Comparison of ENCODE assay signal across 26 mouse cellular contexts in the genomic region with DNA sequence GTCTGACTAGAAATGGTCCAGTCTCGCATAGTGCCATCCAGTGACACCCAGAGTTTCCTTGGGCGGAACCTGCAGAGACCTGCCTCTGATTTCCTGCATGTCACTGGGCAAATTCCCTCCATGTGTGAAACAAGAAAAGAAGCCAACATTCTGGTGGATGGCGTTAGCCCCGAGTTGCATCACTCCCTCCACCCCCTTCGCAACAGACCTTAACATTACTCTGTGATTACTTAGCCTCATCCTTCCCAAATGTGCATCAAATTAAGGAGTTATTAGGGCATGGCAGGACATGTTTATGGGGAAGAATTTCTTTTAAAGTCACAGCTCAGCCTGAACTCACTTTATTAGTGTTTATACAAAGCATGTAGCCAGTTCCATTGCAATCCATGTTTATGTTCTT. TPM values are rescaled to one million over a fixed set of nuclear protein-coding genes. Genes with fewer than 3 reads are reported as not detected.
DNase-seq lines count a peak whose midpoint lies in the region; ATAC-seq and TF ChIP-seq lines count a peak whose summit lies in the region.
"Had no signal": no experiment of that assay in that cellular context is flagged by ENCODE, and none has a peak within 500 bp of the region (broad histone marks: within the 10 kb centered on the region; RNA-seq: fewer than 3 reads in every experiment).

No protein-coding gene starts in this region.

- TF ChIP-seq POLR2A in embryonic fibroblast, embryonic 13.5 days (IDR thresholded peaks at IDR 0.05; ENCODE audit: low read depth, low read length): no peak
- TF ChIP-seq POLR2A in myocyte (IDR thresholded peaks at IDR 0.05; ENCODE audit: insufficient read length, low read depth): no peak

- 49% methylated on average over 5 of the region's 5 CpGs for whole genome bisulfite sequencing in embryonic facial prominence, embryonic 12.5 days
- 67% methylated on average over 5 of the region's 5 CpGs for WGBS in embryonic facial prominence, embryonic 10.5 days
- WGBS in hindbrain, embryonic 14.5 days: 84% methylated on average over 5 of the region's 5 CpGs

- no peak overlapping the region for H3ac ChIP-seq in myocyte (ENCODE audit: control insufficient read depth, insufficient read length)

- H3K27me3 ChIP-seq in embryonic facial prominence, embryonic 12.5 days: no peaks in the 10 kb centered on the region
- no peaks in the 10 kb centered on the region for H3K27me3 ChIP-seq in embryonic facial prominence, embryonic 10.5 days (replicated peaks; ENCODE audit: low read depth, poor library complexity, severe bottlenecking)
- H3K27me3 ChIP-seq in myocyte (ENCODE audit: control insufficient read depth, insufficient read depth, insufficient read length): no peaks in the 10 kb centered on the region
- H3K27me3 ChIP-seq in hindbrain, embryonic 14.5 days (ENCODE audit: control insufficient read depth, insufficient read depth, low read length): no peaks in the 10 kb centered on the region
- H3K27me3 ChIP-seq: forebrain, embryonic 15.5 days; hindbrain, embryonic 12.5 days had no signal

- H3K9me3 ChIP-seq in embryonic facial prominence, embryonic 12.5 days: no peaks in the 10 kb centered on the region
- no peaks in the 10 kb centered on the region for H3K9me3 ChIP-seq in embryonic facial prominence, embryonic 10.5 days
- H3K9me3 ChIP-seq in hindbrain, embryonic 14.5 days (ENCODE audit: control insufficient read depth, low read length): no peaks in the 10 kb centered on the region
- H3K9me3 ChIP-seq: forebrain, embryonic 10.5 days; forebrain, embryonic 15.5 days; heart, embryonic 10.5 days; hindbrain, embryonic 12.5 days had no signal

- H3K4me3 ChIP-seq in embryonic facial prominence, embryonic 12.5 days: no peak overlapping the region
- no peak overlapping the region for H3K4me3 ChIP-seq in embryonic facial prominence, embryonic 10.5 days
- H3K4me3 ChIP-seq in embryonic fibroblast, embryonic 13.5 days (ENCODE audit: insufficient read depth, low read length): no peak overlapping the region
- no peak overlapping the region for H3K4me3 ChIP-seq in myocyte
- H3K4me3 ChIP-seq in hindbrain, embryonic 14.5 days (replicated peaks; ENCODE audit: low read length): no peak overlapping the region
- H3K4me3 ChIP-seq: forebrain, embryonic 10.5 days; forebrain, embryonic 15.5 days; heart, embryonic 10.5 days; hindbrain, embryonic 12.5 days had no signal

- H3K4me1 ChIP-seq in embryonic facial prominence, embryonic 12.5 days: peaks cover 29% of the 10 kb centered on the region
- H3K4me1 ChIP-seq in embryonic facial prominence, embryonic 10.5 days: peaks cover 42% of the 10 kb centered on the region
- peaks cover 20% of the 10 kb centered on the region for H3K4me1 ChIP-seq in embryonic fibroblast, embryonic 13.5 days (ENCODE audit: control insufficient read depth, insufficient read depth, low read length)
- H3K4me1 ChIP-seq in hindbrain, embryonic 14.5 days (replicated peaks; ENCODE audit: control insufficient read depth, insufficient read depth, low read length): peaks cover 1% of the 10 kb centered on the region; the same call in 1 of the 2 replicates

- no peak for ATAC-seq in embryonic facial prominence, embryonic 12.5 days (ENCODE audit: insufficient number of reproducible peaks, insufficient read depth, low FRiP score, low TSS enrichment)
- ATAC-seq in hindbrain, embryonic 14.5 days (ENCODE audit: low FRiP score): no peak
- ATAC-seq: forebrain, embryonic 15.5 days; hindbrain, postnatal 0 days had no signal

- H3K36me3 ChIP-seq in embryonic facial prominence, embryonic 12.5 days: no peaks in the 10 kb centered on the region
- no peaks in the 10 kb centered on the region for H3K36me3 ChIP-seq in embryonic facial prominence, embryonic 10.5 days (replicated peaks)
- no peaks in the 10 kb centered on the region for H3K36me3 ChIP-seq in myocyte (ENCODE audit: control insufficient read depth, insufficient read depth)
- no peaks in the 10 kb centered on the region for H3K36me3 ChIP-seq in hindbrain, embryonic 14.5 days (replicated peaks; ENCODE audit: control insufficient read depth, insufficient read depth)
- H3K36me3 ChIP-seq: forebrain, embryonic 10.5 days; forebrain, embryonic 15.5 days; heart, embryonic 10.5 days; hindbrain, embryonic 12.5 days had no signal

- H3K9ac ChIP-seq in embryonic facial prominence, embryonic 12.5 days: no peak overlapping the region
- no peak overlapping the region for H3K9ac ChIP-seq in hindbrain, embryonic 14.5 days
- H3K9ac ChIP-seq: forebrain, embryonic 15.5 days; hindbrain, embryonic 12.5 days had no signal

- TF ChIP-seq CTCF in embryonic fibroblast, embryonic 13.5 days (IDR thresholded peaks at IDR 0.05; ENCODE audit: borderline replicate concordance, insufficient read depth, low read length): no peak

- H3K79me2 ChIP-seq in myocyte (ENCODE audit: control insufficient read depth, insufficient read depth): no peaks in the 10 kb centered on the region

- no peak overlapping the region for H3K4me2 ChIP-seq in embryonic facial prominence, embryonic 12.5 days (replicated peaks)
- no peak overlapping the region for H3K4me2 ChIP-seq in myocyte (ENCODE audit: low read depth)
- H3K4me2 ChIP-seq in hindbrain, embryonic 14.5 days (replicated peaks): no peak overlapping the region
- H3K4me2 ChIP-seq: forebrain, embryonic 15.5 days; hindbrain, embryonic 12.5 days had no signal

- H3K27ac ChIP-seq in embryonic facial prominence, embryonic 12.5 days: peak overlapping the region; percentile 47
- no peak overlapping the region for H3K27ac ChIP-seq in embryonic facial prominence, embryonic 10.5 days (replicated peaks)
- peak overlapping the region; percentile 95 for H3K27ac ChIP-seq in embryonic fibroblast, embryonic 13.5 days (ENCODE audit: insufficient read depth, low read length)
- H3K27ac ChIP-seq in hindbrain, embryonic 14.5 days: no peak overlapping the region
- H3K27ac ChIP-seq: forebrain, embryonic 10.5 days; forebrain, embryonic 15.5 days; heart, embryonic 10.5 days; hindbrain, embryonic 12.5 days; hindbrain, postnatal 0 days had no signal

- no peak for DNase-seq in embryonic facial prominence, embryonic 10.5 days (ENCODE audit: low spot score)
- peak; percentile 86 for DNase-seq in NIH3T3 (ENCODE audit: low read depth)
- no peak for DNase-seq in hindbrain, embryonic 14.5 days (ENCODE audit: low spot score)
- no peak for DNase-seq in adrenal gland, adult 18-20 months (ENCODE audit: low spot score in 2 of 2)
- no peak for DNase-seq in urinary bladder, postnatal 25 days (ENCODE audit: low spot score)
- DNase-seq: adrenal gland, postnatal 10 days; cerebellum, adult 11 months; cerebellum, adult 8-10 months; cerebellum, postnatal 14 days; embryo, embryonic 11 days; gastrocnemius, postnatal 25 days; heart, adult 18-20 months; heart, postnatal 10 days; heart, postnatal 4 days; kidney, adult 11 months had no signal

TF ChIP-seq in myocyte, 11 proteins besides CTCF, POLR2A, EP300 and RAD21:
- peak; percentile 75 for TF ChIP-seq CEBPB (IDR thresholded peaks at IDR 0.05; ENCODE audit: insufficient read depth, poor library complexity, severe bottlenecking)
- no peak for TF ChIP-seq E2F4 (IDR thresholded peaks at IDR 0.05; ENCODE audit: insufficient read depth)
TF ChIP-seq in myocyte: peak in this region for 1.

RNA-seq across cellular contexts. Expression of gene Slit3, which starts 35.7 kb away (rescaled TPM):
- 33.5 and 34.2 TPM in 2 replicates for polyA plus RNA-seq in embryonic facial prominence, embryonic 12.5 days (2016; fragmentation: Nextera tagmentation; extraction: Ambion mirVana)
- 12.6 and 23.6 TPM in 2 replicates for polyA plus RNA-seq in embryonic facial prominence, embryonic 10.5 days (2016; fragmentation: Nextera tagmentation; extraction: Ambion mirVana)
- 179 and 211 TPM in 2 replicates for polyA plus RNA-seq in embryonic fibroblast, embryonic 13.5 days (2011; ENCODE audit: insufficient read length, low read depth, missing spikeins)
- polyA plus RNA-seq in myocyte (2012; fragmentation: generic; extraction: Trizol): not detected
- 10.2 and 14.3 TPM in 2 replicates for polyA plus RNA-seq in hindbrain, embryonic 14.5 days (2014; fragmentation: Nextera tagmentation; extraction: Ambion mirVana)
- 10 to 100 TPM; 31.5 to 47.6 TPM for total RNA-seq in adrenal gland, adult 18-20 months (2021)
- total RNA-seq: common myeloid progenitor, adult 5-6 weeks; MEL had no signal
- polyA plus RNA-seq: C2C12 had no signal

Comparison
In these comparisons a context has a peak if more than half of its experiments do, and no peak if none do; other contexts are left out.
1. H3K27ac ChIP-seq: peak in embryonic facial prominence, embryonic 12.5 days (single experiment) and embryonic fibroblast, embryonic 13.5 days (single experiment); none in embryonic facial prominence, embryonic 10.5 days (single experiment) and hindbrain, embryonic 14.5 days (single experiment).
2. RNA of gene Slit3, which starts 35.7 kb away (polyA plus RNA-seq): 179 to 211 TPM in embryonic fibroblast, embryonic 13.5 days, 33.5 to 34.2 TPM in embryonic facial prominence, embryonic 12.5 days, 10.2 to 14.3 TPM in hindbrain, embryonic 14.5 days and 12.6 to 23.6 TPM in embryonic facial prominence, embryonic 10.5 days; not detected in myocyte (single experiment); every median in the first group is over 10 times any median in the second.